Mouse (Mus musculus): ENCODE results near the gene 4930432M17Rik. TPM values are rescaled to one million over a fixed set of nuclear protein-coding genes. Genes with fewer than 3 reads are reported as not detected.

4930432M17Rik gene
- polyA plus RNA-seq, 1 experiment from 2014 or later: not detected

DNA sequence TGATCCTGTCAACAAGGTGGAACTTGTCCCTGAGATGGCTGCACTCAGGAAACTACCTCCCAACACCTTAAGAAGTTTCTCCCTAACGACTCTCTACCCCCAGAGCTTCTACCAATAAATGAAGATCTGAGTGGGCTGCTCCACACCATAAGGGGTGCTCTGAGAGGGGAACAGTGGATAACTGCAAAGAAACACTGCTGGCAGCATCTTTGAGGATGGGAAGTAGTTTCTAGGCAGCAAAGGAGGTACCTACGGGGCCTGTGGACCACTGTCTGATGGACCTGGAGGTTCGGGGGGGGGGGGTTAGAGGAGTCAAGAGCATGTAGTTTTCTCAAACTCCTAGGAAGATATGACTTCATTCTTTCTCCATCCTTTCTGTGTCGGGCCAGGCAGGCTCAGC, 28.8 kb downstream of the 4930432M17Rik start:
- H3K27me3 ChIP-seq: no peaks in the 10 kb centered on the region
- H3K27ac ChIP-seq: peak overlapping the region; percentile 90
- H3K36me3 ChIP-seq: no peaks in the 10 kb centered on the region
- WGBS: 73% methylated on average over 4 of the region's 4 CpGs
- H3K4me2 ChIP-seq: no peak overlapping the region
- peaks cover 32% of the 10 kb centered on the region for H3K4me1 ChIP-seq (replicated peaks)
- H3K9ac ChIP-seq: no peak overlapping the region
- H3K9me3 ChIP-seq: no peaks in the 10 kb centered on the region
- ATAC-seq (ENCODE audit: low FRiP score): 0 out of 2 replicates have a peak, but pooled peaks have one; percentile 7
- H3K4me3 ChIP-seq: no peak overlapping the region

DNA sequence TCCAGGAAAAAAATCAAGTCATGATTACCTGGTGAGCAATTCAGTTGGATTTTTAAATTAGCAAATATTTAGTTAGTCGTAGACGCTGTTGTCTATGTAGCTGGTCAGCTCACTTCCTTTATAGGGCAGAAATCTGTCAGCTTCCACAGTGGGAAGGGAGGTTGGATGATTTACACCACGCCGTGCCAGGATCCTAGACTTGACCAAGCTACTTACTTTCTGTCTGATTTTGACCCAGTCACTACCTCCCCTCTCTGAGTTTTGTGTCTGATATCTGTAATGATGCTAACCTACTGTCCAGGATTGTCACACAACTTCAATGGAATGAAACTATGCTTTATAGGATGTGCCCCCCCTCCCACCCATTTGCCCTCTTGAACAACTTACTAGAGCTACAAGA, 29.3 kb downstream of the 4930432M17Rik start:
- no peaks in the 10 kb centered on the region for H3K9me3 ChIP-seq
- H3K4me2 ChIP-seq: peak overlapping the region; percentile 41
- ATAC-seq (ENCODE audit: low FRiP score): peak; percentile 55
- H3K4me3 ChIP-seq: no peak overlapping the region
- peak overlapping the region; percentile 90 for H3K27ac ChIP-seq
- peaks cover 32% of the 10 kb centered on the region for H3K4me1 ChIP-seq (replicated peaks)
- H3K36me3 ChIP-seq: no peaks in the 10 kb centered on the region
- no peaks in the 10 kb centered on the region for H3K27me3 ChIP-seq
- 59% methylated on average over 4 of the region's 4 CpGs for WGBS
- H3K9ac ChIP-seq: no peak overlapping the region

DNA sequence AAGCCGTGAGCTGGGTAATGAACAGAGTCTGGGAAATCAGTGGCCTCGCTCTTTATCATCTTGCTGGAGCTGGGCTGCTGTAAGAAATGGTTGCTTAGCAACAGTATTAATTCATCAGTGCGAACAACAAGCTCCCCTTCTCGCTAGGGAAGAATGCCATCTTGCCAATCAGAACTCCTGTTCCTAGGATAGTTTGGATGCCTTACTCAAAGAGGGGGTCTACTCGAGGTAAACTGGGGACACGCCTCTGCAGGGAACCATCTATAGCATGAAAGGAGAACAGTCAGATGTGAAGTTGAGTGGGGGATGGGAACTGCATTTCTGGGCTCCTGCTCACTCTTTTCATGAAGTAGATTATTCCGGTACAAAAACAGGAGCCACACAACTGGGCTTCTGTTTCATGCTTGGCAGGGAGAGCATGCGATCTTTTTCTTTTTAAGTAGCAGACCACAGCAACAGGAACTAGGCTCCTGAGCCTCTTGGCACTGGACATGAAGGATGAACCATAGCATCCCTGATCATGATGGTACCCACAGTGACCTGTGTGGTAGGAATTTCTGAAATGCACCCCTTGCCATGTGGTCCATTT, 29.9 kb downstream of the 4930432M17Rik start:
- no peaks in the 10 kb centered on the region for H3K36me3 ChIP-seq
- ATAC-seq (ENCODE audit: low FRiP score): peak; percentile 94
- H3K4me1 ChIP-seq (replicated peaks): peaks cover 32% of the 10 kb centered on the region
- H3K27me3 ChIP-seq: no peaks in the 10 kb centered on the region
- H3K4me2 ChIP-seq: peak overlapping the region; percentile 41
- 0 out of 2 replicates have a peak overlapping the region, but pooled peaks have one; percentile 44 for H3K9ac ChIP-seq
- peak overlapping the region; percentile 90 for H3K27ac ChIP-seq
- WGBS: 12% methylated on average over 8 of the region's 8 CpGs
- peak overlapping the region; percentile 3; the same call in 1 of the 2 replicates for H3K4me3 ChIP-seq
- no peaks in the 10 kb centered on the region for H3K9me3 ChIP-seq

DNA sequence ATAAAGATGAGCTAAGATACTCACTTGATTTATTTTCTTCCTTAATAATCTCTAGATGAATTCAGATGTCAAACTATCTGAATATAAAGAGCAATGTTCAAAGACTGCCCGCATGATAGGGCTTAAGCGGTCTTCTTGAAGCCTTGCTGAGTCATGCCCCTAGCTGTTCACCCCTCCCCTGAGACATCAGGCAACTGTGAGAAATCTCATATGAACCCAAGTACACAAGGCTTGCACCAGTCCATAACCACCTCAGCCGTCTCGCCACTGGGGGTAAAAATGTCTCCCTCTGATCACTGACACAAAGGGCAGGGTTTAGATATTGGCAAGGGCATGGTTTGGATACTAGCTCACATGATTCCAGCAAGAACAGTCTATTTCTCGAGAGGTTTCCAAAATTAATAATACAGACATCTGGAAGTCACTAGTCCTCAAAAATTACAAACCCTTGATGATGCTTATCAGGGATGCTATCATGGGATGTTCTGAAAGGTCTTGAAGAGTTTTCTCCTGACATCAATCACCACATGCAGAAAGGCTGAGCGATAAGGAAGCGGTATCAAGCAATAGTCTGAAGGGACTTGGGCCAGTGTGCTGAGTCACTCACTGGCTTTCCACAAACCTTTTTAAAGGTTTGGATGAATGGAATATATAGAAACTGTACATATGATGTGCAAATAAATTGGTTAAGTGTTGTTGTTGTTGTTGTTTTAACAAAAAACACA, 32.8 kb downstream of the 4930432M17Rik start:
- H3K4me2 ChIP-seq: no peak overlapping the region
- no peak overlapping the region for H3K4me3 ChIP-seq
- WGBS: 86% methylated on average over 7 of the region's 7 CpGs
- ATAC-seq (ENCODE audit: low FRiP score): no peak
- no peaks in the 10 kb centered on the region for H3K36me3 ChIP-seq
- H3K9ac ChIP-seq: no peak overlapping the region
- H3K4me1 ChIP-seq (replicated peaks): peaks cover 41% of the 10 kb centered on the region
- H3K27me3 ChIP-seq: peaks cover 4% of the 10 kb centered on the region; the same call in 1 of the 2 replicates
- no peak overlapping the region for H3K27ac ChIP-seq
- no peaks in the 10 kb centered on the region for H3K9me3 ChIP-seq

DNA sequence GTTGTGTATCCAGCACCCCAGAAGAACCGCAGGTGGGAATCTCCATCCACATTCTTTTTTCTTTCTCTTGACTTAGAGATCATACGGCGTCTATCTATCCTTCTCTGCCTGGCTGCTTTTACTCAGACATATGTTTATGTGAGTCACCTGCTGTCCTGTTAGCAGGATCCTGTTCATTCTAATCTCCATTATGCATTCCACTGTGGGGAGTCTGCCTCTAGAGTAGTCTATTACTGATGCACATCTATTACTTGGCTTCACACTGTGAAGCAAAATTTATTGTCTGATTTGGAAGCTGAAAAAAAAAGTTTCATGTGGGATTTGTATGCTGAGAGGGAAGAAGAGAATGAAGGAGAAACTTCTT, 33.3 kb downstream of the 4930432M17Rik start:
- Histone ChIP-seq H3K4me1 (replicated peaks) (peaks cover 41% of the 10 kb centered on the region), H3K27ac (no peak overlapping the region), H3K36me3 (no peaks in the 10 kb centered on the region), H3K9me3 (no peaks in the 10 kb centered on the region), H3K9ac (no peak overlapping the region), H3K27me3 (peaks cover 4% of the 10 kb centered on the region; the same call in 1 of the 2 replicates), H3K4me2 (no peak overlapping the region), H3K4me3 (no peak overlapping the region)
- no peak for ATAC-seq (ENCODE audit: low FRiP score)
- 67% methylated on average over 3 of the region's 3 CpGs for WGBS

DNA sequence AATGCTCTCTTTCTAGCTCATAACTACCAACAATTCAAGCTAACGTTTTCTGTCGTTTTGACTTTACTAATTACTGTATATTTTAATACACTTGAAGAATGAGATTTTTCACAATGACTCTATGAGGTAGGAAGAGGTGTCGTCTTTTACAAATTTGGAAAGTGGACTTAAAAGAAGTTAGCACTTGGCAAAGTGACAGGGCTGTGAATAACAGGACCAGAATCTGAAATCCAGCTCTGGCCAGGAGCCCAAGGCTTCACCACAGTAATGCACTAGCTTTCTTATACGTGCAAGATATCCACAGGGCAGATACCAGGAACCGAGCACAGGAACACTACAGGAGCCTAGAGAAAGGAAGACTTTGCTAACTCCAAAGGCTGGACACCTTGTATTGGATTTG, 35.5 kb downstream of the 4930432M17Rik start:
- H3K4me3 ChIP-seq: no peak overlapping the region
- peaks cover 4% of the 10 kb centered on the region; the same call in 1 of the 2 replicates for H3K27me3 ChIP-seq
- no peaks in the 10 kb centered on the region for H3K36me3 ChIP-seq
- 68% methylated on average over 5 of the region's 5 CpGs for WGBS
- ATAC-seq (ENCODE audit: low FRiP score): no peak
- 0 out of 2 replicates have a peak overlapping the region, but pooled peaks have one; percentile 46 for H3K27ac ChIP-seq
- H3K9ac ChIP-seq: no peak overlapping the region
- no peaks in the 10 kb centered on the region for H3K9me3 ChIP-seq
- H3K4me1 ChIP-seq (replicated peaks): peaks cover 21% of the 10 kb centered on the region
- H3K4me2 ChIP-seq: no peak overlapping the region

DNA sequence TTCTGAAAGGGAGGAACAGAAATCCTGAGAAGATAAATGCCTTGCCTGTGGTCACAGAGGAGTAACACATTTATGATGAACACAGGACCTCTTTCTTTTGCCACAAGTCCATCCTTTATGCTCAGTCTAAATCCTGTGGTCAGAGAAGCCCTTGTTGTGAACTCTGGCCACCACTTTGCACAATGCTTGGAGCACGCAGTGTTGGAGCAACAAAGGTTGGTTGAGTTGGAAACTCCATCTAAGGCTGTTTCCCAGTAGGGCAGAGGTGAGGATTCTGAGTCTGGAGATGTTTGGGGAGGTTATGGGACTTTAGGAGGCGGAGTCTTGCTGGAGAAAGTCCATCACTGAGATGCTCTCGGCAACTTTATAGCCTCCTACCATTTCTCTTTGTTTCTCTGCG, 36.5 kb downstream of the 4930432M17Rik start:
- 89% methylated on average over 4 of the region's 4 CpGs for WGBS
- no peak for ATAC-seq (ENCODE audit: low FRiP score)
- no peaks in the 10 kb centered on the region for H3K9me3 ChIP-seq
- no peak overlapping the region for H3K9ac ChIP-seq
- H3K4me2 ChIP-seq: no peak overlapping the region
- peaks cover 4% of the 10 kb centered on the region; the same call in 1 of the 2 replicates for H3K27me3 ChIP-seq
- H3K27ac ChIP-seq: no peak overlapping the region
- H3K4me3 ChIP-seq: no peak overlapping the region
- H3K36me3 ChIP-seq: no peaks in the 10 kb centered on the region
- H3K4me1 ChIP-seq (replicated peaks): peaks cover 12% of the 10 kb centered on the region; the same call in 1 of the 2 replicates

DNA sequence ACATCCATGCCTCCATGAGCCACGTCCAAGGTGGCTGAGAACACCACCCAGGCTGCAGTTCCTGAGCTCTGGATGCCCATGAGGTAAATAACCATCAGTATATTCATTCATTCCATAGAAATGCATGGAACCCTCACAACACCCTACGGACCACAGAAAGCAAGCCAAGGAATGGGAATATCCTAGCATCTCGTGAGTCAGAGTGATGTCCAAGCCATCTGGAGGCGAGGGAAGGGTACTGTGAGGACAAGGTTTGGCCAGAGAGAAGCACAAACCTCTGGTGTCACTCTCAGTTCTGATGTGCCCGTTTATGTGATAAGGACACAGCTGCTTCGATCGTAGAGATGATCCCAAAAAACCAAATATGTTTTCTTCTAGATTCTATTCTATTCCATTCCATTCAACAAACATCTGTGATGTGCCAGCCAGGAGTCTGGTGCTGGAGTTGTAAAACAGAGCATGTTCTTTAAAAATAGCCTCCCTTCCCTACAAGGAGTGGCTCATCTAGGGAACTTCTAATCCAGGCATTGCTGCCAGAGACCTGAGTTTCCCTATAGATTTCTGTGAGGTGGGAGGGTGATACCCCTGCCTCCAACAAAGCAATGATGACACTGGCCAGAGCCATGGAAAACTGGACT, 40.5 kb downstream of the 4930432M17Rik start:
- peaks cover 4% of the 10 kb centered on the region; the same call in 1 of the 2 replicates for H3K27me3 ChIP-seq
- H3K36me3 ChIP-seq: no peaks in the 10 kb centered on the region
- H3K9ac ChIP-seq: no peak overlapping the region
- H3K4me3 ChIP-seq: no peak overlapping the region
- 93% methylated on average over 7 of the region's 7 CpGs for WGBS
- H3K4me1 ChIP-seq (replicated peaks): peaks cover 15% of the 10 kb centered on the region
- H3K4me2 ChIP-seq: no peak overlapping the region
- no peaks in the 10 kb centered on the region for H3K9me3 ChIP-seq
- no peak overlapping the region for H3K27ac ChIP-seq
- ATAC-seq (ENCODE audit: low FRiP score): no peak

DNA sequence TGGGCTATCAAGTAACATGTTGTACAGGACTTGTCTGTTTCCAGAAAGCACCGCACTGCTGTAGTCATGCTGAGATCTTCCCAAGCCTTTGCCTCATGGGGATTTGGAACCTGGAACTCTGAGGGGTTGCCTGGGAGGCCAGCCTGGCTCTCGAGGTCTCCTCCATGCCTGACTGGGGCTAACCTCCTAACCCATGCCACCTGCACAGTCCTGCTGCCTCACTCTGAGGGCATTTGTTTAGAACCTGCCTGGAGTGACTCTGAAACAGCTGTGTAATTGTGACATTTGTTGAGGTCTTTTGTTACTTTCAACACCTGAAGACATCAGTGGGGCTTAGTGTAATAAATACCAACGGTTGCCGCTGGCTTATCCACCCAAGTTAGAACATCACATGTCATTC, 41.7 kb downstream of the 4930432M17Rik start:
- Histone ChIP-seq H3K27me3 (peaks cover under 1% of the 10 kb centered on the region; the same call in 1 of the 2 replicates), H3K9ac (no peak overlapping the region), H3K9me3 (no peaks in the 10 kb centered on the region), H3K27ac (no peak overlapping the region), H3K36me3 (no peaks in the 10 kb centered on the region), H3K4me3 (no peak overlapping the region), H3K4me2 (no peak overlapping the region), H3K4me1 (replicated peaks) (peaks cover 9% of the 10 kb centered on the region)
- 75% methylated on average over 4 of the region's 4 CpGs for WGBS
- no peak for ATAC-seq (ENCODE audit: low FRiP score)

DNA sequence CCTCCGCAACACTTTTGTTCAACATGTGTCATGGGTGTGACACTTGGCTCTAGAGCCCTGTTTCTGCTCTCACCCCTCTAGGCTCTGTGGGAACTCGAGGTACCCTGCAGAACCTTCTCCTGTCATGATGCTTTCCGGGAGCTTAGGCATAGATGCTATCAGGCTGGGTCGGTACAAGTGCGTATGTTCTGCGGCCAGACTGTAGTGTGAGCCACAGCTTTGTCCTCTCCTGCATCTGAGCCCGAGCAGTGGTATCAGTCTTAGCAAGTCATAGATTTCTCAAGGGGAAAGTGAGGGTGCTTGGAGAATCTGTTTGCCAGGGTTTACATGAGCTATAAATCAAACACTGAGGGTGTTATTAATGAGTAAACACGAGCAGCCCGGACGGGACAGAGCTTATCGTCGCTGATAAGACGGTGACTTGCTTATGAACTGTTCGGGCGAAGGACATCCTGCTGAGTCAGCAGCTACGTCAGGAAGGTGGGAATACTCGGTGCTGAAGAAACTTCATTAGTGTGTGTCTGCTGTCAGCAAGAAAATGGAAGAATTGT, 42.7 kb downstream of the 4930432M17Rik start:
- Histone ChIP-seq H3K27me3 (no peaks in the 10 kb centered on the region; the same call in 1 of the 2 replicates), H3K27ac (no peak overlapping the region), H3K9me3 (no peaks in the 10 kb centered on the region), H3K36me3 (no peaks in the 10 kb centered on the region), H3K4me1 (replicated peaks) (peaks cover 9% of the 10 kb centered on the region), H3K4me3 (no peak overlapping the region), H3K9ac (no peak overlapping the region), H3K4me2 (no peak overlapping the region)
- WGBS: 70% methylated on average over 17 of the region's 17 CpGs
- ATAC-seq (ENCODE audit: low FRiP score): no peak

DNA sequence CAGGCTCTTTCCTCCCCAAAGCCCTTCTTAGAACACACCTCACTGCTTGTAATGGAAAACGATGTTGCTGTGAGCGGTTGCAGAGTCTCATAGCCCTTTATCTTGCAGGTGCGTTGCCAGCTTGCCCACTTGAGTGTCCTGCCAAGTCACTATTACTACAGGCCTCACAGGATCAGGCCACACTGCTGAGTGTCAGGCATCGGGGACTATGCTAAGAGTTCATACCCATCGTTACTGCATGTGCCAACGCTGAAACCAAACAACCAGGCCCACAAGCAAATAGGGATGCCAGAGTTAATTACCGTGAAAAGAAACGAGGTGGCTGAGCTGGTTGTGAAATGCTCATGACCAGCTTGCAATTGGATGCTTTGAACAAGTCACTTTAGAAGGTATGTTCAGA, 43.3 kb downstream of the 4930432M17Rik start:
- no peak overlapping the region for H3K9ac ChIP-seq
- no peak for ATAC-seq (ENCODE audit: low FRiP score)
- no peaks in the 10 kb centered on the region; the same call in 1 of the 2 replicates for H3K27me3 ChIP-seq
- H3K36me3 ChIP-seq: no peaks in the 10 kb centered on the region
- no peaks in the 10 kb centered on the region for H3K9me3 ChIP-seq
- no peak overlapping the region for H3K4me2 ChIP-seq
- no peak overlapping the region for H3K27ac ChIP-seq
- H3K4me3 ChIP-seq: no peak overlapping the region
- peaks cover 9% of the 10 kb centered on the region for H3K4me1 ChIP-seq (replicated peaks)
- WGBS: 76% methylated on average over 8 of the region's 8 CpGs

DNA sequence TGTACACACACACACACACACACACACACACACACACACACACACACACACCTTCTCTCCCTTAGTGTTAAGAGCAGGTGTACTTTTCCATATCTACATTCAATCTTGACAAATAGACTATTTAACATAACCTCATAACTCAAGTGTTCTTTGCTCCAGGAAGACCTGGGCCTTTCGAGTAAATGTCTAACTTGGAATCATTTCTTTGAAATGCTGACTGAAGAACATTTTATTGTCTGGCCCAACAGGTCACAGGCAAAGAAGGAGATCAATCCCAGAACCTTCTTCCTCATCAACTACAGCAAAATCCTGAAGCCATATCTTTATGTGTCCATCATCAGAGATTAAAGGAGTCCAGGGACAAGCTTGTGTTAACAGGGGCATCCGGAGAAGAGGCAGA, 43.9 kb downstream of the 4930432M17Rik start:
- Histone ChIP-seq H3K4me1 (replicated peaks) (peaks cover 9% of the 10 kb centered on the region), H3K9ac (no peak overlapping the region), H3K4me3 (no peak overlapping the region), H3K27me3 (no peaks in the 10 kb centered on the region; the same call in 1 of the 2 replicates), H3K4me2 (no peak overlapping the region), H3K9me3 (no peaks in the 10 kb centered on the region), H3K36me3 (no peaks in the 10 kb centered on the region), H3K27ac (no peak overlapping the region)
- no peak for ATAC-seq (ENCODE audit: low FRiP score)
- 90% methylated on average over 2 of the region's 2 CpGs for WGBS

Data from hindbrain, embryonic 13.5 days (tissue).